33 mouse cellular contexts compared by ENCODE assay signal in the genomic region with DNA sequence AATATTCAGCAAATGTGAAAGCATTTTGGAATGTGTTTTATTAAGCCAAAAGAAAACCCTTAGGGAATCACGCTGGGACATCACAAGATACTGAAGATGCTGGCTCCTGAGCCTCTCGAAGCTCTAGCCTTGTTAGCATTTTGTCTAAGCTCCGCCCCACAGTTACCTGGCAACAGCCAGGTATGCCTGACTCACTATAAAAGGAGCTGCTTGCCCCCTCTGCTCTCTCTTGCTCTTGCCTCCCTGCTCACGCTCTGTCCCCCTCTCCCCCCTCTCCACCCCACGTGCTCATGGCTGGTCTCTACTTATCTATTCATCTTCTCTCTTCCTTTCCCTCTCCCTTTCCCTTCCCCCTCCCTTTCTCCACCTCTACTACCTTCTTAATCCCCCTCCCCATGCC. TPM values are rescaled to one million over a fixed set of nuclear protein-coding genes. Genes with fewer than 3 reads are reported as not detected.
DNase-seq lines count a peak whose midpoint lies in the region; ATAC-seq and TF ChIP-seq lines count a peak whose summit lies in the region.
"Had no signal": no experiment of that assay in that cellular context is flagged by ENCODE, and none has a peak within 500 bp of the region (broad histone marks: within the 10 kb centered on the region; RNA-seq: fewer than 3 reads in every experiment).

No protein-coding gene starts in this region.

- no peak for TF ChIP-seq CTCF in lung, embryonic 14.5 days (IDR thresholded peaks at IDR 0.05; ENCODE audit: low read depth)
- TF ChIP-seq CTCF in lung, adult 2 months (IDR thresholded peaks at IDR 0.05; ENCODE audit: insufficient read depth, low read length), result no peak

- DNase-seq in embryonic facial prominence, embryonic 14.5 days (ENCODE audit: low spot score), result peak; percentile 17
- DNase-seq in embryonic facial prominence, embryonic 10.5 days (ENCODE audit: low spot score), result no peak
- no peak for DNase-seq in lung, embryonic 14.5 days
- DNase-seq in lung, adult 2 months, result no peak
- no peak for DNase-seq in midbrain, embryonic 10.5 days (ENCODE audit: low spot score)
- no peak for DNase-seq in urinary bladder, adult 18-20 months (ENCODE audit: low spot score in 2 of 2)
- DNase-seq: adrenal gland, postnatal 14 days; cerebellum, adult 11 months; cerebellum, adult 9-11 months; gastrocnemius, adult 2 months; gastrocnemius, postnatal 36 days; heart, adult 18-20 months; heart, postnatal 4 days; kidney, adult 11 months; kidney, postnatal 14 days; layer of hippocampus, adult 9-11 months; retina, postnatal 1 day; right cerebral cortex, postnatal 14 days had no signal

- H3K9ac ChIP-seq in embryonic facial prominence, embryonic 14.5 days (ENCODE audit: low read depth, low read length), result no peak overlapping the region
- H3K9ac ChIP-seq in lung, embryonic 14.5 days, result no peak overlapping the region
- no peak overlapping the region for H3K9ac ChIP-seq in midbrain, embryonic 16.5 days (ENCODE audit: low read depth, low read length)
- H3K9ac ChIP-seq: embryonic facial prominence, embryonic 15.5 days; heart, embryonic 12.5 days; hindbrain, embryonic 13.5 days; limb, embryonic 15.5 days; liver, embryonic 14.5 days; neural tube, embryonic 15.5 days had no signal

- no peaks in the 10 kb centered on the region for H3K36me3 ChIP-seq in embryonic facial prominence, embryonic 14.5 days (ENCODE audit: control insufficient read depth, insufficient read depth, low read length)
- no peaks in the 10 kb centered on the region for H3K36me3 ChIP-seq in embryonic facial prominence, embryonic 10.5 days (replicated peaks)
- H3K36me3 ChIP-seq in lung, embryonic 14.5 days (ENCODE audit: insufficient read depth), result no peaks in the 10 kb centered on the region
- no peaks in the 10 kb centered on the region for H3K36me3 ChIP-seq in midbrain, embryonic 16.5 days (ENCODE audit: control insufficient read depth, insufficient read depth, low read length)
- no peaks in the 10 kb centered on the region for H3K36me3 ChIP-seq in midbrain, embryonic 10.5 days
- H3K36me3 ChIP-seq: embryonic facial prominence, embryonic 15.5 days; heart, embryonic 12.5 days; hindbrain, embryonic 13.5 days; limb, embryonic 10.5 days; limb, embryonic 15.5 days; neural tube, embryonic 15.5 days had no signal

- H3K27ac ChIP-seq in embryonic facial prominence, embryonic 14.5 days (replicated peaks; ENCODE audit: low read depth, low read length), result no peak overlapping the region
- no peak overlapping the region for H3K27ac ChIP-seq in embryonic facial prominence, embryonic 10.5 days (replicated peaks)
- H3K27ac ChIP-seq in lung, embryonic 14.5 days (ENCODE audit: low read depth), result peak overlapping the region; percentile 67; the same call in 1 of the 2 replicates
- H3K27ac ChIP-seq in midbrain, embryonic 16.5 days (ENCODE audit: low read length), result no peak overlapping the region
- no peak overlapping the region for H3K27ac ChIP-seq in midbrain, embryonic 10.5 days (replicated peaks)
- H3K27ac ChIP-seq: embryonic facial prominence, embryonic 15.5 days; gastrocnemius, adult 2 months; hindbrain, embryonic 13.5 days; limb, embryonic 10.5 days; limb, embryonic 15.5 days; liver, embryonic 14.5 days; neural tube, embryonic 15.5 days had no signal

- H3K4me2 ChIP-seq in embryonic facial prominence, embryonic 14.5 days (ENCODE audit: low read depth, low read length), result no peak overlapping the region
- peak overlapping the region; percentile 37 for H3K4me2 ChIP-seq in lung, embryonic 14.5 days
- peak overlapping the region; percentile 9; the same call in 1 of the 2 replicates for H3K4me2 ChIP-seq in midbrain, embryonic 16.5 days (ENCODE audit: low read length)
- H3K4me2 ChIP-seq: embryonic facial prominence, embryonic 15.5 days; heart, embryonic 12.5 days; hindbrain, embryonic 13.5 days; limb, embryonic 15.5 days; neural tube, embryonic 15.5 days had no signal

- H3K27me3 ChIP-seq in embryonic facial prominence, embryonic 14.5 days (replicated peaks; ENCODE audit: control insufficient read depth, insufficient read depth, low read length), result peaks cover 3% of the 10 kb centered on the region; the same call in 1 of the 2 replicates
- H3K27me3 ChIP-seq in embryonic facial prominence, embryonic 10.5 days (replicated peaks; ENCODE audit: low read depth, poor library complexity, severe bottlenecking), result peaks cover 69% of the 10 kb centered on the region
- 0 out of 2 replicates have a peak, but pooled peaks cover 7% of the 10 kb centered on the region for H3K27me3 ChIP-seq in lung, embryonic 14.5 days (ENCODE audit: insufficient read depth, low read length)
- H3K27me3 ChIP-seq in midbrain, embryonic 16.5 days (ENCODE audit: control insufficient read depth, insufficient read depth, low read depth, low read length), result no peaks in the 10 kb centered on the region
- H3K27me3 ChIP-seq in midbrain, embryonic 10.5 days (ENCODE audit: low read depth, poor library complexity, severe bottlenecking), result peaks cover 50% of the 10 kb centered on the region

- no peak for TF ChIP-seq POLR2A in lung, adult 2 months (IDR thresholded peaks at IDR 0.05; ENCODE audit: borderline replicate concordance, extremely low read depth, low read depth, low read length)

- no peak for ATAC-seq in embryonic facial prominence, embryonic 14.5 days (ENCODE audit: low read depth)
- no peak for ATAC-seq in lung, embryonic 14.5 days (ENCODE audit: insufficient read depth)
- peak; percentile 32; the same call in 1 of the 2 replicates for ATAC-seq in midbrain, embryonic 16.5 days
- ATAC-seq: forebrain, embryonic 14.5 days; inflammation-experienced regulatory T-cells, adult 6 months; Patski had no signal

- H3K4me1 ChIP-seq in embryonic facial prominence, embryonic 14.5 days (ENCODE audit: control insufficient read depth, insufficient read depth, low read length), result no peaks in the 10 kb centered on the region
- H3K4me1 ChIP-seq in embryonic facial prominence, embryonic 10.5 days, result peaks cover 13% of the 10 kb centered on the region
- no peaks in the 10 kb centered on the region for H3K4me1 ChIP-seq in lung, embryonic 14.5 days (ENCODE audit: insufficient read depth)
- H3K4me1 ChIP-seq in lung, adult 2 months (ENCODE audit: control insufficient read depth, insufficient read depth, low read length), result no peaks in the 10 kb centered on the region
- peaks cover 11% of the 10 kb centered on the region for H3K4me1 ChIP-seq in midbrain, embryonic 16.5 days (ENCODE audit: control insufficient read depth, insufficient read depth, low read length)
- peaks cover 21% of the 10 kb centered on the region for H3K4me1 ChIP-seq in midbrain, embryonic 10.5 days
- H3K4me1 ChIP-seq: embryonic facial prominence, embryonic 15.5 days; limb, embryonic 15.5 days; neural tube, embryonic 15.5 days had no signal

- H3K4me3 ChIP-seq in embryonic facial prominence, embryonic 14.5 days (ENCODE audit: low read depth, low read length), result no peak overlapping the region
- H3K4me3 ChIP-seq in embryonic facial prominence, embryonic 10.5 days, result no peak overlapping the region
- H3K4me3 ChIP-seq in lung, embryonic 14.5 days (ENCODE audit: low read depth, low read length), result no peak overlapping the region
- H3K4me3 ChIP-seq in lung, adult 2 months (replicated peaks; ENCODE audit: extremely low read depth, low read depth, low read length), result no peak overlapping the region
- H3K4me3 ChIP-seq in midbrain, embryonic 16.5 days (ENCODE audit: low read depth, low read length), result no peak overlapping the region
- no peak overlapping the region for H3K4me3 ChIP-seq in midbrain, embryonic 10.5 days
- H3K4me3 ChIP-seq: embryonic facial prominence, embryonic 15.5 days; gastrocnemius, adult 2 months; heart, embryonic 12.5 days; hindbrain, embryonic 13.5 days; limb, embryonic 10.5 days; limb, embryonic 15.5 days; neural tube, embryonic 15.5 days had no signal

- WGBS in embryonic facial prominence, embryonic 14.5 days, result 11% methylated on average over 5 of the region's 5 CpGs
- WGBS in embryonic facial prominence, embryonic 10.5 days, result 13% methylated on average over 5 of the region's 5 CpGs
- WGBS in lung, embryonic 14.5 days, result 10% methylated on average over 5 of the region's 5 CpGs
- 22% methylated on average over 5 of the region's 5 CpGs for WGBS in lung, adult 2 months
- WGBS in midbrain, embryonic 16.5 days, result 12% methylated on average over 5 of the region's 5 CpGs
- WGBS in midbrain, embryonic 10.5 days, result 15% methylated on average over 5 of the region's 5 CpGs

- no peaks in the 10 kb centered on the region for H3K9me3 ChIP-seq in embryonic facial prominence, embryonic 14.5 days (ENCODE audit: control insufficient read depth, low read length)
- no peaks in the 10 kb centered on the region for H3K9me3 ChIP-seq in embryonic facial prominence, embryonic 10.5 days
- H3K9me3 ChIP-seq in lung, embryonic 14.5 days (ENCODE audit: low read depth, low read length), result no peaks in the 10 kb centered on the region
- H3K9me3 ChIP-seq in midbrain, embryonic 16.5 days (replicated peaks; ENCODE audit: control insufficient read depth, low read length, poor library complexity, severe bottlenecking), result no peaks in the 10 kb centered on the region
- H3K9me3 ChIP-seq in midbrain, embryonic 10.5 days (replicated peaks), result no peaks in the 10 kb centered on the region
- H3K9me3 ChIP-seq: embryonic facial prominence, embryonic 15.5 days; heart, embryonic 12.5 days; hindbrain, embryonic 13.5 days; limb, embryonic 10.5 days; limb, embryonic 15.5 days; neural tube, embryonic 15.5 days had no signal

RNA-seq across cellular contexts. Expression of gene Slc24a1, which starts 0.6 kb away (rescaled TPM):
- 0.09 TPM in 1 of 2 replicates, not detected in the other for polyA plus RNA-seq in embryonic facial prominence, embryonic 14.5 days (2014; fragmentation: Nextera tagmentation; extraction: Ambion mirVana)
- polyA plus RNA-seq in embryonic facial prominence, embryonic 10.5 days (2016; fragmentation: Nextera tagmentation; extraction: Ambion mirVana), result 0.02 and 0.04 TPM in 2 replicates
- polyA plus RNA-seq in lung, embryonic 14.5 days (2014; fragmentation: Nextera tagmentation; extraction: Ambion mirVana), result 0.04 and 0.09 TPM in 2 replicates
- polyA plus RNA-seq in lung, adult 2 months (2012; rRNA removed), result 0.05 TPM in 1 of 2 replicates, not detected in the other
- polyA plus RNA-seq in midbrain, embryonic 16.5 days (2015; fragmentation: Nextera tagmentation; extraction: Ambion mirVana), result 0.10 and 0.20 TPM in 2 replicates
- polyA plus RNA-seq in midbrain, embryonic 10.5 days (2016; fragmentation: Nextera tagmentation; extraction: Ambion mirVana), result 0.02 TPM in 1 of 2 replicates, not detected in the other
- polyA plus RNA-seq: C2C12; kidney, embryonic 14.5 days; small intestine, adult 2 months; stomach, embryonic 14.5 days had no signal

RNA-seq across cellular contexts. Expression of gene Ints14, which starts 8.7 kb away (rescaled TPM):
- 44.3 and 53.2 TPM in 2 replicates for polyA plus RNA-seq in embryonic facial prominence, embryonic 14.5 days (2014; fragmentation: Nextera tagmentation; extraction: Ambion mirVana)
- polyA plus RNA-seq in embryonic facial prominence, embryonic 10.5 days (2016; fragmentation: Nextera tagmentation; extraction: Ambion mirVana), result 67.3 and 71.4 TPM in 2 replicates
- 64.1 and 66.0 TPM in 2 replicates for polyA plus RNA-seq in lung, embryonic 14.5 days (2014; fragmentation: Nextera tagmentation; extraction: Ambion mirVana)
- 9.5 and 14.4 TPM in 2 replicates for polyA plus RNA-seq in lung, adult 2 months (2012; rRNA removed)
- 35.1 and 37.1 TPM in 2 replicates for polyA plus RNA-seq in midbrain, embryonic 16.5 days (2015; fragmentation: Nextera tagmentation; extraction: Ambion mirVana)
- 69.7 and 74.0 TPM in 2 replicates for polyA plus RNA-seq in midbrain, embryonic 10.5 days (2016; fragmentation: Nextera tagmentation; extraction: Ambion mirVana)
